Mouse (Mus musculus) ovary, postnatal 14 days (tissue): ENCODE data around the gene Ptpn14.
A peak's percentile ranks its signal among the peaks of the same experiment; 100 is the strongest.

Source experiments
- DNase-seq: peaks from one replicate; pipeline ENCODE4 v3.0.0; 2022; ENCODE audit warnings: low spot score

Gene Ptpn14

GRCm38 (mm10) chr1:189910685-189911345 lies 182.7 kb downstream of the Ptpn14 start:
- DNase-seq, result peak; percentile 19

- no peak for DNase-seq
These were observed 185.2 kb downstream of the Ptpn14 start for GRCm38 (mm10) chr1:189913093-189913760.

- DNase-seq, result no peak
These were observed 188.5 kb downstream of the Ptpn14 start for GRCm38 (mm10) chr1:189916422-189917125.

GRCm38 (mm10) chr1:189917126-189917500 lies 189.0 kb downstream of the Ptpn14 start:
- no peak for DNase-seq

- DNase-seq, result no peak
These were observed 191.7 kb downstream of the Ptpn14 start for GRCm38 (mm10) chr1:189919756-189920155.

GRCm38 (mm10) chr1:189920701-189921567 lies 192.9 kb downstream of the Ptpn14 start:
- DNase-seq, result no peak

GRCm38 (mm10) chr1:189921568-189921817 lies 193.4 kb downstream of the Ptpn14 start:
- no peak for DNase-seq

- peak; percentile 50 for DNase-seq
These were observed 193.9 kb downstream of the Ptpn14 start, which contains the start of gene Smyd2 for GRCm38 (mm10) chr1:189921818-189922592. Smyd2 (minus strand) TSS chr1:189922363.

GRCm38 (mm10) chr1:189922721-189923120 lies 194.7 kb downstream of the Ptpn14 start:
- no peak for DNase-seq

- no peak for DNase-seq
These were observed 195.1 kb downstream of the Ptpn14 start for GRCm38 (mm10) chr1:189923157-189923556.

- no peak for DNase-seq
These were observed 196.0 kb downstream of the Ptpn14 start for GRCm38 (mm10) chr1:189923871-189924568.

GRCm38 (mm10) chr1:189926279-189926678 lies 198.2 kb downstream of the Ptpn14 start:
- DNase-seq, result no peak
